Mouse (Mus musculus) ovary, postnatal 10 days (tissue): ENCODE data around the gene Msrb1.
"Not testable (repeated sequence)": the region's sequence is repeated elsewhere in the genome, so short reads cannot be mapped to it uniquely, and the experiment has no call there.

Experiments used
- DNase-seq: peaks from one replicate; pipeline ENCODE4 v3.0.0; 2022; ENCODE audit warnings: low spot score

Msrb1 gene

DNA sequence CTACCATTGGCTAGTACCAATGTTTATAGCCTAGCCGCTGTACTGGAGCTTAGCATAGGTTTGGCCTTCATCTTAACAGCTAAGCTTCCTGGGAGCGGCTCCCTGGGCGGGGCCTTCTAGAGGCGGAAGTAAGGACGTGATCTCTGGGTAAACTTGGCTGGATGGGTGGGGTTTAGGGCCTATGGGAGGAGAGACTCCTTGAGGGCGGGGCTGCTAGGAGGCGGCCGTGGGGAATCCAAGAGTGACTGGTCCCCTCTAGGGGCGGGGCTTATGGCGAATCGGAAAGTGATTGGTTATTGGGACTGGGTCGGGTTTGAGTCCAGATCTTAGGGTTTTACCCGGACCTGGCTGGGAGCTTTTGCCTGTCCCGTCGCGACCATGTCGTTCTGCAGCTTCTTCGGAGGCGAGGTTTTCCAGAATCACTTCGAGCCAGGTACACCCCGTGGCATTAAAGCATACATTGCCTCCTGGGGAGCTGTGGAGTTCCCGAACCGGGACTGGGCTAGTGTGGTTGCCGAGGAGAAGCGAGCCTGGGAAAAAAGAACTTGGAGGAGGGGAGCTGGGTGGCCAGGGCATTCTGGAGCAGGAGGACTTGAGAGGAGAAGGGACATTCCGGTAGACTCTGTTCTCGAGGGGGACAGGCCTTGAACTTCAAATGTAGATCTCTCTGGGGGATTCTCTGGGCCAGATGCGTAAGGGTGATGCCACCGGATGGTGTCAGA, at the start of gene Msrb1:
Msrb1 (plus strand) TSS at position 313 of the 722 bp plus-strand sequence.
- peak; percentile 79 for DNase-seq

GRCm38 (mm10) chr17:24687146-24687595, 49.3 kb upstream of the Msrb1 start:
- DNase-seq, result no peak

DNA sequence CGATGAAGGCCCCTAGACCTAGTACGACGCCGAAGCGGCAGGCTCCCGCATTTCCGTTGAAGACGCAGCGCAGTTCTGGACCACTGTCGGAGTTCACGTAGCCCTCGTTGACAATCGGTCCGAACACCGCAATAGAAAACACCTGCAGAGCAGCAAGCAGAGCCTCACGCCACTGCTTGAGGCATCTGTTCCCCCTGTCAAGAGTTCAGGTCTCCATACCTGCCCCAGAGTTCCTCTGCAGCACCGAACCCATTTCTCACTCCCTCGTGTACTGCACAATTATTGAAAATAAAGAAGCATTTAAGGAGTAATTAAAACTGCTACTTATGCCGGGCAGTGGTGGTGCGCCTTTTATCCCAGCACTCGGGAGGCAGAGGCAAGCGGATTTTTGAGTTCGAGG, 48.8 kb upstream of the Msrb1 start:
- no peak for DNase-seq

GRCm38 (mm10) chr17:24689251-24690081, 47.0 kb upstream of the Msrb1 start, which contains the start of gene Syngr3:
Gene Syngr3 (minus strand): TSS chr17:24689955.
- DNase-seq, result no peak

DNA sequence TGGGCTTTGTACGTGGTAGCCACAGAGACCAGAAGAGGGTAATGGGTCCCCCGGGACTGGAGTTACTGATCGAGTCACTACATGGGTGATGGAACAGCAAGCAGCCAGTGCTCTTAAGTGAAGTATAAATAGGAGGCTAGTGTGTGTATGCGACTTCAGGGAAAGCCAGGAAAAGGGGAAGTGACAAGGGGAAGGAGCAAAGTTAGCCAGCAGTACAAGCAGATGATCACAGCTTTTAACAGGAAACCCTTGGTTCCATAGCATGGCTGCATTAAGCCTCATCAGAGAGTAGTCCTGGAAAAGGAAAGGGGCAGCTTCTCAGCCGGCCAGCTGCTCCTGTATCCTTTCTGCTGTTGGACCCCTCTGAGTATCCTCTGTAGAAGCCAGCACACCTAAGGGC, 44.1 kb upstream of the Msrb1 start:
- no peak for DNase-seq

GRCm38 (mm10) chr17:24695326-24696010, 41.0 kb upstream of the Msrb1 start:
- DNase-seq, result peak; percentile 29

GRCm38 (mm10) chr17:24696011-24696697, 40.3 kb upstream of the Msrb1 start, which contains the start of the genes Gfer and Noxo1:
Gene Gfer (minus strand): TSS chr17:24696156.
Gene Noxo1 (plus strand): TSS chr17:24696234.
- peak; percentile 67 for DNase-seq

GRCm38 (mm10) chr17:24697985-24698384, 38.5 kb upstream of the Msrb1 start:
- DNase-seq, result no peak

DNA sequence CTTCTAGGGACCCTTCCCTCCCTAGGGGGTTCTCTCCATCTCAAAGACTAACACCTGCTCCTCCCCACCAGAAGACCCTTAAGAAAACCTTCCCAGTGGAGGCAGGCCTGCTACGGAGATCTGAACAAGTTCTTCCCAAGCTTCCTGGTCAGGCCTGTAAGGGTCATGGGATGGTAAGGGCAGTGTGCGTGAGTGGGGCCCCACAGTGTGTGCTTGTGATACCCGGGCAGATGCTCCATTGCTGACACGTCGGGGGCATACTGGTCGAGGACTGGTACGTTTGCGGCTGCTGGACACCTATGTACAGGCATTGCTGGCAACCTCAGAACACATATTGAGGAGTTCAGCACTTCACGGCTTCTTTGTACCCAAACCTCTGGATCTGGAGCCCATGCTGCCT, 37.7 kb upstream of the Msrb1 start:
- DNase-seq, result no peak

GRCm38 (mm10) chr17:24699473-24699872, 37.0 kb upstream of the Msrb1 start:
- DNase-seq, result no peak

DNA sequence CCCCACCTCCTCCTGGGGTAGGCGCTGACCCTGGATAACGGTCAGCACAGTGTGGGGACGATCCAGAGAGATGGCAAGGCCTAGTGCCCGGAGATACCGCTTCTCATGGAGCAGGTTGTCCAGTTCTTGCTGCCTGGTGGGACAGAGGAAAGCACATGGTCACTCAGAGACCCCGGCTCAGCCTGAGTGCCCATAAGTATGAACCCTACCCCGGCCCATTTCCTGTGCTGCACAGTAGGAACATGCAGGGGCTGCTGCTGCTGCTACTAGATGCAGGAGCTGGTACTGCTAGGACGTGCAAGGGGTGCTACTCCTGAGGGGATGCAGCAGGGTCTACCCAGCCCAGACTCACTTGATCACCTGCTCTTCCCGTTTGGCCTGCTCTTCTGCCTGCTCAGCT, 35.2 kb upstream of the Msrb1 start:
- no peak for DNase-seq

GRCm38 (mm10) chr17:24705821-24706220, 30.6 kb upstream of the Msrb1 start:
- DNase-seq, result no peak

DNA sequence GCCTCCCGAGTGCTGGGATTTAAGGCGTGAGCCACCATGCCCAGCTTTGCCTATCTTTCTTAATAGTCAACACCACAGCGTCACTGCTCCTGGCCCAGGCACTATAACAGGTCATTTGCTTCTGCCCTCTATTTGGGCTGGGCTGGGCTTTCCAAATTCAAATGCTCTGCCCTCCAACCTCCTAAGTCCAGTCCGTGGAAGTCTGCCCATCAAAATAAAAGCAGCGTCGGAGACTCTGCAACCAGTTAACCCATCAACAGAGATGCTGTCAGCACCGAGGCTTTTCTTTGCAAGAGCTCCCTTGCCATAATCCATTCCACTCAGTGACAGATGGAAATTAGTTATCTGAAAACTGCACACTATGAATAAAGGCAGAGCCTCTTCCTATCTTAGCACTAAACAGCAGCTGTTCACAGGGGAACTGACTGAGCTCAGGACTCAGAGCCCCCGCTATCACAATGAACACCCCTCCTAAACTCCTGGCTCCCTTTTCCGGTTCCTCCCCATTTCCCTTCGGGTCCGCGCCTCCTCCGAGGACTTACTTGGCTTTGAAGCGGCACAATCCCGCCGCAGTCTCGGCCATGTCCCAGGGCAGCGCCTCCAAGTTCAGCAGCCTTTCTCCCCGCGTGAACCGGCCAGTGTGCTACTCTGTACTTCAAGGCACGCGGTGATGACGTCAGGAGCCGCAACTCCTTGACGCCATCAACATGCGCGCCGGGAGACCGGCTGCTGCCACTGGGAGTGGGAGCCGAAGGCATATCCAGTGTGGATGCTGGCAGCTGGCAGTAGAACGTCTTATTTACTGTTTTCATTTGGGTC, 29.3 kb upstream of the Msrb1 start, which contains the start of gene Tbl3:
Tbl3 (minus strand) TSS at position 679 of the 819 bp plus-strand sequence.
- DNase-seq, result peak; percentile 89

DNA sequence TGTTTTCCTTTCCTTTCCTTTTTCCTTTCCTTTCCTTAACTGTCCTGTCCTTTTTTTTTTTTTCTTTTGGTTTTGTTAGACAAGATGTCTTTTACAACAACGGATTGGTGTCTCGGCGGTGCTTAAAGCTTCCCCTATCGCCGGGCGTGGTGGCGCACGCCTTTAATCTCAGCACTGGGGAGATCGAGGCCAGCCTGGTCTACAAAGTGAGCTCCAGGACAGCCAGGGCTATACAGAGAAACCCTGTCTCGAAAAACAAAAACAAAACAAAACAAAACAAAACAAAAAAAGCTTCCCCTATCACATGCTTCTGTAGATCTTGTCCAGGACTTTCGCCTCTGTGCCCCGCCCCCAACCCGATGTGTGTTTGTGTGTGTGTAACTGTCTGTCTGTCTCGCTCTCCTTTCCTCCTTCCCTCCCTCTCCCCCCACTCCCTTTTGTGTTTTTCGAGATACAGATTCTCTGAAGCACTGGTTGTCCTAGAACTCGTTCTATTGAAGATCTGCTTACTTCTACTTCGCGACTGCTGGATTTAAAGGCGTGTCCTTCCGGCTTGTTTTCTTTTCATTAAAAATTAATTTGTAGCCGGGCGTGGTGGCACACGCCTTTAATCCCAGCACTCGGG, 28.5 kb upstream of the Msrb1 start:
- DNase-seq, result no peak

DNA sequence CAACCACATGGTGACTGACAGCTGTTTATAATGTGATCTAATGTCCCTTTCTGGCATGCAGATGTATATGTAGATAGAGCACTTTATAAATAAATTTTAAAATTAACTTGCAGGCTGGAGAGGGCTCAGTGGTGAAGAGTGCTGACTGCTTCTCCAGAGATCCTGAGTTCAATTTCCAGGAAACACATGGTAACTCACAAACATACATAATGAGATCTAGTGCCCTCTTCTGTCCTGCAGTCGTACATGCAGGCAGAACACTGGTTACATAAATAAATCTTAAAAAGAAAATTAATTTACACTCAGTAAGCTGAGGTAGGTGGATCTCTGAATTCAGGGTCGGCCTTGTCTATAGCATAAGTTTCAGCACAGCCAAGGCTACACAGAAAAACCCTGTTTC, 27.8 kb upstream of the Msrb1 start:
- DNase-seq, result no peak

DNA sequence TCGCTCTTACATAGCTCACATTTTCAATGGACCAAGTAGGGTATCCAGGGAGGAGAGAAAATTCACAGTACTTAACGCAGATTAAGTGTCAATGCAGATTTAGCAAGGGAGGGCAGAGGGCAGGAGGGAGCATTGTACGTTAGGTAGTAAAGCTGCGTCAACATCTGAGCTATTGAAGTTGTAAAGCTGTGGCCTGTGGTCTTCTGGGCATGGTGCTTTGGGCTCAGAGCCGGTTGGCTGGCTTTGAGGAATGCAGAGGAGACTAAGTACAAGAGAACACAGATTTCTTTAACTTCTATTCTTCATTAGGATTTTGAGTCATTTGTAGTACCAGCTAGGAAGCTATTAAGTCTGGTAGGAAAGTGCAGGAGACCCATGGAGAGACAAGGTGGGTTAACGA, 20.9 kb upstream of the Msrb1 start:
- DNase-seq, result no peak

DNA sequence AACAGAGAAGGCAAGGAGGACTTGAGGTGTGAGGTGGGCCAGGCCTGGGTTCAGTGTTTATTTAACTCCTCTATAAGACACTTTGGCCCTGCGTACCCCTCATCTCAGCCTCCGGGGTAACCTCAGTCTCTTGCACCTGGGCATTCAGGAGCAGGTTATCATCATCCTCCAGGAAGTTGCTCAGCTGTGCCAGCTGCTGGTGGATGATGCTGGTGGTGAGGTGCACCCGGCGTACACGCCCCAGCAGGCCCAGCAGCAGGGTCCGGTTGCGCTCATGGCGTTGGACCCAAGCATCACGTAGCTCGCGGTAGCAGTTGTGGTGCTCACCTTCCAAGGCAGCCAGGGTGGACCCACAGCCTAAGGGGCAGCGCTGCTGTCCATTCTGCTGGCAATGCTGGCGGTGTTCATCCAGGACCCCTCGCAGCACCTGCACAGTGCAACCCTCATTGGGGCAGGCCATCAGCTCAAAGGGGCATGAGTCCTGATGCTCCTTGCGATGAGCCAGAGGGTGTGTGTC, 20.2 kb upstream of the Msrb1 start:
- DNase-seq, result no peak

- DNase-seq, result no peak
These were observed 18.5 kb upstream of the Msrb1 start, which contains the start of the genes Rnf151 and Rps2 for GRCm38 (mm10) chr17:24717943-24718342. Gene Rnf151 (minus strand): TSS chr17:24718063. Gene Rps2 (plus strand): TSS chr17:24718116.

GRCm38 (mm10) chr17:24718938-24719337, 17.5 kb upstream of the Msrb1 start:
- not testable (repeated sequence) for DNase-seq
